Mouse (Mus musculus): Measurements from ENCODE around the gene Fbxl17. TPM values are rescaled to one million over a fixed set of nuclear protein-coding genes. Genes with fewer than 3 reads are reported as not detected.

Fbxl17 gene
- polyA plus RNA-seq, 1 experiment from 2014 or later: 9.0 TPM

DNA sequence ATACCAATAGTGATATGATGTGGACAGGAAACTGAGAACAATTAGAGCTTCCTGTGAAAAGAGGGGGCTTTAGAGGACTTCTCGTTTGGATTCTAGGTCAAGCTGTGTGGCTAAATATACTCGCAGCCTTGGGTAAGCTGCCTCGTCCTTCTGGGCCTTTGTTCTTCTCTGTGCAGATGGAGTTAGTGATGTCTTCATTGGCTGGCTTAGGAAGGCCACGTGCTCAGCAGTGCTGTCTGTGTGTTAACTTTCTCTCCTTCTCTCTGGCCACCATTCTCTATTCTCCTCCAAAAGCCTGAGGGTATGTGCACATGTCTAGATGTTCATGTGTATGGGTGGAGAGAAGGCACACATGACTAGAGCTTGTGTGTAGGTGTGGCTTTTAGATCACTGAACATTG is 470.7 kb downstream of the Fbxl17 start:
- no peak for ATAC-seq (ENCODE audit: insufficient read depth)
- no peak for DNase-seq
- H3K36me3 ChIP-seq (ENCODE audit: insufficient read depth): no peaks in the 10 kb centered on the region
- TF ChIP-seq CTCF (IDR thresholded peaks at IDR 0.05; ENCODE audit: low read depth): no peak
- no peak overlapping the region for H3K27ac ChIP-seq (ENCODE audit: low read depth)
- H3K4me2 ChIP-seq: no peak overlapping the region
- H3K4me1 ChIP-seq (ENCODE audit: insufficient read depth): no peaks in the 10 kb centered on the region
- 49% methylated on average over 4 of the region's 4 CpGs for WGBS
- H3K27me3 ChIP-seq (ENCODE audit: insufficient read depth, low read length): no peaks in the 10 kb centered on the region
- H3K4me3 ChIP-seq (ENCODE audit: low read depth, low read length): no peak overlapping the region
- no peaks in the 10 kb centered on the region for H3K9me3 ChIP-seq (ENCODE audit: low read depth, low read length)
- no peak overlapping the region for H3K9ac ChIP-seq

GRCm38 (mm10) chr17:63025238-63025637 is 474.6 kb downstream of the Fbxl17 start:
- no peaks in the 10 kb centered on the region for H3K4me1 ChIP-seq (ENCODE audit: insufficient read depth)
- WGBS: 41% methylated on average over 15 of the region's 15 CpGs
- ATAC-seq (ENCODE audit: insufficient read depth): no peak
- DNase-seq: peak; percentile 19
- no peaks in the 10 kb centered on the region for H3K27me3 ChIP-seq (ENCODE audit: insufficient read depth, low read length)
- TF ChIP-seq CTCF (IDR thresholded peaks at IDR 0.05; ENCODE audit: low read depth): no peak
- H3K9ac ChIP-seq: no peak overlapping the region
- no peaks in the 10 kb centered on the region for H3K36me3 ChIP-seq (ENCODE audit: insufficient read depth)
- H3K4me2 ChIP-seq: peak overlapping the region; percentile 16
- H3K9me3 ChIP-seq (ENCODE audit: low read depth, low read length): no peaks in the 10 kb centered on the region
- no peak overlapping the region for H3K27ac ChIP-seq (ENCODE audit: low read depth)
- no peak overlapping the region for H3K4me3 ChIP-seq (ENCODE audit: low read depth, low read length)

DNA sequence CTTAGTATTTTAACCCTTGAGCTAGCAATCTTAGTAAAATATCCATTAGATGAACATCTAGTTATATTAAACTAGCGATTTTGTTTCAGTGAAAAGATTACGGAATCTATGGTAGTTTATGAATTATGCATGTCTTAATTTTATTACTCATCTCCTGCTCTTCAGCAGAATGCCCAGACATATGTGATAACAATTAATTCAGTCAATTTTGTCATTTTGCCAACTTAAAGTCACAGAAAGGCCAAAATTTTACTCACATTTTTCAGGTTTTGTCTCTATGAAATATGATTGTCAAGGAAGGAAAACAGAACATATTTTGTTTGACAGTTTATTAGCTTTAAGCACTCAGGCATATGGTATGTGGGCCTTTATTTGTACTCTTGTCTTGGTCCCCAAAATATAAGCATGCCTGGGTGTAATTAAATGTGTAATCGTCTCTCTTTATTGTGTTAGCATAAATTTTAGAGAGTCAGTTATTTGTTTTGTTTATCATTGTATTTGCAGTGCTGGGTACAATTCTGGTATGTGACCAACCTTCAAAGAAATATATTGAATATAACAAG is 482.1 kb downstream of the Fbxl17 start:
- ATAC-seq (ENCODE audit: insufficient read depth): no peak
- 84% methylated on average over 3 of the region's 3 CpGs for WGBS
- no peaks in the 10 kb centered on the region for H3K9me3 ChIP-seq (ENCODE audit: low read depth, low read length)
- no peak overlapping the region for H3K27ac ChIP-seq (ENCODE audit: low read depth)
- DNase-seq: no peak
- no peaks in the 10 kb centered on the region for H3K4me1 ChIP-seq (ENCODE audit: insufficient read depth)
- no peak overlapping the region for H3K4me2 ChIP-seq
- no peak for TF ChIP-seq CTCF (IDR thresholded peaks at IDR 0.05; ENCODE audit: low read depth)
- H3K4me3 ChIP-seq (ENCODE audit: low read depth, low read length): no peak overlapping the region
- H3K9ac ChIP-seq: no peak overlapping the region
- no peaks in the 10 kb centered on the region for H3K36me3 ChIP-seq (ENCODE audit: insufficient read depth)
- no peaks in the 10 kb centered on the region for H3K27me3 ChIP-seq (ENCODE audit: insufficient read depth, low read length)

DNA sequence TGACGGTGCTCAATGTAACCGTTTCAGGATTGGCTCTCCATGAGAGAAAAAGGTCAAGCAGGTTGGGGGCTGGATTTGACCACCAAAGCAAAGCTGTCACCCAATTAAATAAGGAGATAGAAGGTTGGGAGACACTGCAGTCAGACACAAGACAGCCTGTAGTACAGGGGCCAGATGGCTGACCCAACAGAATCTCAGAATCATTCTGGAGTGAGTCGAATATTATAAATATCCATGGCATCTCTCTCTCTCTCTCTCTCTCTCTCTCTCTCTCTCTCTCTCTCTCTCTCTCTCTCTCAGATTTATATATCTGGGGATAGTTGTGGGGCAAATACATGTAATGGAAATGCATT is 487.3 kb downstream of the Fbxl17 start:
- Histone ChIP-seq H3K27me3 (ENCODE audit: insufficient read depth, low read length) (no peaks in the 10 kb centered on the region), H3K4me1 (ENCODE audit: insufficient read depth) (no peaks in the 10 kb centered on the region), H3K36me3 (ENCODE audit: insufficient read depth) (no peaks in the 10 kb centered on the region), H3K4me2 (0 out of 2 replicates have a peak overlapping the region, but pooled peaks have one; percentile 23), H3K9ac (no peak overlapping the region), H3K9me3 (ENCODE audit: low read depth, low read length) (no peaks in the 10 kb centered on the region), H3K27ac (ENCODE audit: low read depth) (peak overlapping the region; percentile 34; the same call in 1 of the 2 replicates), H3K4me3 (ENCODE audit: low read depth, low read length) (no peak overlapping the region)
- no peak for DNase-seq
- 11% methylated on average over 3 of the region's 3 CpGs for WGBS
- ATAC-seq (ENCODE audit: insufficient read depth): peak; percentile 88
- no peak for TF ChIP-seq CTCF (IDR thresholded peaks at IDR 0.05; ENCODE audit: low read depth)

DNA sequence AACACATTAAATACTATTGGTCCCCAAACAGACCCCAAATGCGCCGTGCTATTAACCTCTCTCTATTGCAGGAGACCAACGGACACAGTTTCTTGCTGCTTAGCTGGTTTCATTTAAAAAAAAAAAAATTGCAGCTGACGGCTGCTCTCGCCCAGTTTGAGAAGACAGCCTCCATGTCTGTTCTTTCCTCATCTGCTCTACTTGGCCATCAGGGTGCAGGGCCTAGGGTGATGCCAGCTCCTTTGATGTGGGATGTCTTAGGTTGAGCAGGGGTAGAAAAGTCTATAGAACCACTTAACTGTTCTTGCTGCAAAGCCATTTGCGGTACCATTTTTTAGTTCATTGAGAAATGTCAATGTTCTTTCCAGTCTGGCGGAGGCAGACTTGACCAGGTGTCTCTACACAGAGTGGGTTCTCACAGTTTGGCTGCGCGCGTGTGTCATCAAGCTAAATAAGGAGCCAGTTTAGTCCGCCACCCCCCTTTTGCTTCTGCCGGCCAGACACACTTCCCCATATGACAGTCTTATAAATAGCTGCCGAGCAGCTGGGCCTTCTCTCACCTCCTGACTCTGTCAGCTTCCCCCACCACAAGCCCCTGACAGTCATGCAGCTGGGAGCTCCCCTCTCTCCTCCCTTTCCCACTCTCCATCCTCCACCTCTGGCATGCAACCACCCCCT is 487.8 kb downstream of the Fbxl17 start:
- Histone ChIP-seq H3K4me1 (ENCODE audit: insufficient read depth) (no peaks in the 10 kb centered on the region), H3K27ac (ENCODE audit: low read depth) (peak overlapping the region; percentile 34; the same call in 1 of the 2 replicates), H3K36me3 (ENCODE audit: insufficient read depth) (no peaks in the 10 kb centered on the region), H3K9ac (no peak overlapping the region), H3K9me3 (ENCODE audit: low read depth, low read length) (no peaks in the 10 kb centered on the region), H3K27me3 (ENCODE audit: insufficient read depth, low read length) (no peaks in the 10 kb centered on the region), H3K4me3 (ENCODE audit: low read depth, low read length) (no peak overlapping the region), H3K4me2 (0 out of 2 replicates have a peak overlapping the region, but pooled peaks have one; percentile 23)
- peak; percentile 87 for DNase-seq
- peak; percentile 99 for ATAC-seq (ENCODE audit: insufficient read depth)
- WGBS: 42% methylated on average over 13 of the region's 13 CpGs
- TF ChIP-seq CTCF (IDR thresholded peaks at IDR 0.05; ENCODE audit: low read depth): no peak

DNA sequence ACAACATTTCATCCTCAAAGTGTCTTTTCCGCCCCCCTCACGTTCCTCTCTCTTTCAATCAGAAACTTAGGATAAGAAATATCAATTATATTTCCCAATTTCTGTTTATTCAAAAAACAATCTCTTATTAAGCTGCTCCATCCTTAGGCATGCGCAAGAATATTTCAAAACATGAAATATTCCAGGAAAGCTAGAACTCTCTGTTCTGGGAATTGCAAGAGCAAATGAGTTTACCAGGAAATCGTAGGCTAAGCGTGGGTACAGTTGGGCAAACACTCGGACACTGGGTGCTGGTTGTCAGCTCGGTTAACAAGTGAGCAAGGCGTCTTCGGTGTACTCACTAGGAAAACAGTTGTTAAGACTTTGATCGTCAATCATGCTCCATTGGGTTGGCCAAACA is 489.0 kb downstream of the Fbxl17 start:
- WGBS: 87% methylated on average over 10 of the region's 10 CpGs

DNA sequence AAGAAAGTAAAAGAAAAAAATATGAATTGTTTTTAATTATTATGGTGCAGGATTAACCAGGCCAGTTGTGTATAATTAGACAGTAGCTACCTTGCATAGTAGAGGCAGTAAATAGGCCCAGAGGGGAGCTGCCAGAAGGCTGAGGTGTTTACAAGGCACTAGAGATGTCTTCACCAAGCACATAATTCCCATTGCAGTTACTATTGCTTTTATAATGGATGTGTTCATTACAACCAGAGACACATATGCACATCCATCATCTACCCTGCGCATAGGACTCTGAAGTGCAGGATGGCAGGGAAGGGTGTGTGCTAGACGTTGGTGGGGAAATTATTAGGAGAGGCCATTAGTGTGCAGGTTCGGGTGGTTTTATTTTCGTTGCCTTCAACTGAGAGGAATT is 491.0 kb downstream of the Fbxl17 start:
- TF ChIP-seq CTCF (IDR thresholded peaks at IDR 0.05; ENCODE audit: low read depth): no peak
- 65% methylated on average over 4 of the region's 4 CpGs for WGBS
- Histone ChIP-seq H3K4me1 (ENCODE audit: insufficient read depth) (0 out of 2 replicates have a peak, but pooled peaks cover 5% of the 10 kb centered on the region), H3K4me3 (ENCODE audit: low read depth, low read length) (no peak overlapping the region), H3K27ac (ENCODE audit: low read depth) (no peak overlapping the region), H3K9ac (no peak overlapping the region), H3K27me3 (ENCODE audit: insufficient read depth, low read length) (no peaks in the 10 kb centered on the region), H3K36me3 (ENCODE audit: insufficient read depth) (no peaks in the 10 kb centered on the region), H3K4me2 (no peak overlapping the region), H3K9me3 (ENCODE audit: low read depth, low read length) (no peaks in the 10 kb centered on the region)
- DNase-seq: no peak
- ATAC-seq (ENCODE audit: insufficient read depth): no peak

More for the DNA sequence above, 489.0 kb downstream of the Fbxl17 start:
- TF ChIP-seq CTCF (IDR thresholded peaks at IDR 0.05; ENCODE audit: low read depth): no peak
- Histone ChIP-seq H3K4me2 (no peak overlapping the region), H3K27me3 (ENCODE audit: insufficient read depth, low read length) (no peaks in the 10 kb centered on the region), H3K9me3 (ENCODE audit: low read depth, low read length) (no peaks in the 10 kb centered on the region), H3K4me1 (ENCODE audit: insufficient read depth) (no peaks in the 10 kb centered on the region), H3K4me3 (ENCODE audit: low read depth, low read length) (no peak overlapping the region), H3K27ac (ENCODE audit: low read depth) (no peak overlapping the region), H3K9ac (no peak overlapping the region), H3K36me3 (ENCODE audit: insufficient read depth) (no peaks in the 10 kb centered on the region)
- ATAC-seq (ENCODE audit: insufficient read depth) (no peak), DNase-seq (no peak)

Measured in lung, embryonic 14.5 days (tissue).